ENCODE assay signal across 26 mouse cellular contexts in genomic region chr13:33570836-33571235, GRCm38 (mm10).
"Had no signal": no experiment of that assay in that cellular context is flagged by ENCODE, and none has a peak within 500 bp of the region (broad histone marks: within the 10 kb centered on the region; RNA-seq: fewer than 3 reads in every experiment).

No protein-coding gene starts in this region.

- DNase-seq: gastrocnemius, postnatal 14 days; gastrocnemius, postnatal 36 days; heart, adult 11 months; heart, adult 2 months; heart, postnatal 10 days; heart, postnatal 4 days; kidney, adult 18-20 months; kidney, adult 8-10 months; kidney, postnatal 14 days; kidney, postnatal 36 days; layer of hippocampus, adult 9-11 months; layer of hippocampus, postnatal 36 days; left cerebral cortex, postnatal 4 days; liver, embryonic 13.5 days; liver, postnatal 0 days had no signal

- H3K9ac ChIP-seq: heart, embryonic 12.5 days; hindbrain, embryonic 12.5 days; hindbrain, embryonic 14.5 days; intestine, embryonic 15.5 days; kidney, embryonic 15.5 days; limb, embryonic 13.5 days; limb, embryonic 15.5 days; liver, embryonic 13.5 days; liver, embryonic 15.5 days; liver, postnatal 0 days had no signal

- H3K36me3 ChIP-seq: heart, embryonic 12.5 days; hindbrain, embryonic 10.5 days; hindbrain, embryonic 12.5 days; intestine, embryonic 15.5 days; kidney, embryonic 15.5 days; limb, embryonic 13.5 days; limb, embryonic 15.5 days; liver, embryonic 13.5 days; liver, embryonic 15.5 days had no signal

- H3K4me2 ChIP-seq: heart, embryonic 12.5 days; hindbrain, embryonic 12.5 days; hindbrain, embryonic 14.5 days; intestine, embryonic 15.5 days; kidney, embryonic 15.5 days; limb, embryonic 13.5 days; limb, embryonic 15.5 days; liver, embryonic 11.5 days; liver, embryonic 13.5 days; liver, embryonic 15.5 days had no signal

- H3K27me3 ChIP-seq: heart, embryonic 12.5 days; hindbrain, embryonic 12.5 days; intestine, embryonic 15.5 days; kidney, embryonic 15.5 days; limb, embryonic 13.5 days; limb, embryonic 15.5 days; liver, embryonic 13.5 days; liver, embryonic 15.5 days had no signal

- H3K9me3 ChIP-seq: intestine, embryonic 15.5 days; limb, embryonic 15.5 days had no signal

- H3K4me1 ChIP-seq: heart, embryonic 12.5 days; hindbrain, embryonic 10.5 days; hindbrain, embryonic 12.5 days; intestine, embryonic 15.5 days; kidney, embryonic 15.5 days; limb, embryonic 13.5 days; limb, embryonic 15.5 days; liver, embryonic 13.5 days; liver, embryonic 15.5 days had no signal

- H3K27ac ChIP-seq: heart, adult 2 months; hindbrain, embryonic 10.5 days; hindbrain, embryonic 12.5 days; hindbrain, embryonic 14.5 days; intestine, embryonic 15.5 days; kidney, embryonic 15.5 days; kidney, postnatal 0 days; limb, embryonic 13.5 days; limb, embryonic 15.5 days; liver, embryonic 13.5 days; liver, embryonic 15.5 days had no signal

- H3K4me3 ChIP-seq: heart, adult 2 months; heart, embryonic 12.5 days; hindbrain, embryonic 10.5 days; hindbrain, embryonic 12.5 days; intestine, embryonic 15.5 days; kidney, embryonic 15.5 days; limb, embryonic 13.5 days; limb, embryonic 15.5 days; liver, embryonic 13.5 days; liver, embryonic 15.5 days had no signal
